In genomic region chr14:117810321-117811270, GRCm38 (mm10) we compare ENCODE assay signal across 15 mouse cellular contexts.
DNase-seq lines count a peak whose midpoint lies in the region; ATAC-seq and TF ChIP-seq lines count a peak whose summit lies in the region.
"Had no signal": no experiment of that assay in that cellular context is flagged by ENCODE, and none has a peak within 500 bp of the region (broad histone marks: within the 10 kb centered on the region; RNA-seq: fewer than 3 reads in every experiment).

No protein-coding gene starts in this region.

- peak; percentile 24 for DNase-seq in right cerebral cortex, adult 18-20 months
- no peak for DNase-seq in right cerebral cortex, postnatal 4 days
- no peak for DNase-seq in right cerebral cortex, postnatal 25 days
- no peak for DNase-seq in kidney, adult 2 months
- DNase-seq: cerebellum, postnatal 14 days; kidney, postnatal 14 days; liver, embryonic 13.5 days; thymus, postnatal 25 days had no signal

- no peaks in the 10 kb centered on the region for H3K36me3 ChIP-seq in hindbrain, embryonic 16.5 days (ENCODE audit: control insufficient read depth, insufficient read depth, low read length)
- H3K36me3 ChIP-seq in hindbrain, embryonic 13.5 days = no peaks in the 10 kb centered on the region
- no peaks in the 10 kb centered on the region for H3K36me3 ChIP-seq in forebrain, embryonic 13.5 days (ENCODE audit: poor library complexity, severe bottlenecking)
- no peaks in the 10 kb centered on the region for H3K36me3 ChIP-seq in stomach, embryonic 16.5 days (ENCODE audit: control insufficient read depth, insufficient read depth, low read length)
- no peaks in the 10 kb centered on the region for H3K36me3 ChIP-seq in kidney, adult 2 months (ENCODE audit: control insufficient read depth, insufficient read depth, low read length)
- H3K36me3 ChIP-seq: heart, embryonic 13.5 days; liver, embryonic 13.5 days had no signal

- H3K4me3 ChIP-seq in hindbrain, embryonic 16.5 days (ENCODE audit: low read length) = no peak overlapping the region
- H3K4me3 ChIP-seq in hindbrain, embryonic 13.5 days = no peak overlapping the region
- no peak overlapping the region for H3K4me3 ChIP-seq in forebrain, embryonic 13.5 days
- no peak overlapping the region for H3K4me3 ChIP-seq in stomach, embryonic 16.5 days (replicated peaks; ENCODE audit: low read length)
- H3K4me3 ChIP-seq in kidney, adult 2 months (ENCODE audit: insufficient read depth, low read depth, low read length) = no peak overlapping the region
- H3K4me3 ChIP-seq: heart, embryonic 13.5 days; liver, embryonic 13.5 days; megakaryocyte, embryonic 14.5 days had no signal

- peak; percentile 52; the same call in 1 of the 2 replicates for ATAC-seq in hindbrain, embryonic 16.5 days
- ATAC-seq in hindbrain, embryonic 13.5 days (ENCODE audit: low FRiP score) = no peak
- peak; percentile 76 for ATAC-seq in forebrain, embryonic 13.5 days
- peak; percentile 58; the same call in 1 of the 2 replicates for ATAC-seq in stomach, embryonic 16.5 days (ENCODE audit: insufficient read depth, low FRiP score)
- ATAC-seq: intestine, embryonic 16.5 days had no signal

- H3K9ac ChIP-seq in hindbrain, embryonic 16.5 days (ENCODE audit: low read depth, low read length) = no peak overlapping the region
- no peak overlapping the region for H3K9ac ChIP-seq in hindbrain, embryonic 13.5 days
- no peak overlapping the region for H3K9ac ChIP-seq in forebrain, embryonic 13.5 days
- H3K9ac ChIP-seq in stomach, embryonic 16.5 days (ENCODE audit: low read length) = no peak overlapping the region
- H3K9ac ChIP-seq: heart, embryonic 13.5 days; liver, embryonic 13.5 days had no signal

- peaks cover 5% of the 10 kb centered on the region; the same call in 1 of the 2 replicates for H3K4me1 ChIP-seq in hindbrain, embryonic 16.5 days (ENCODE audit: control insufficient read depth, insufficient read depth, low read depth, low read length)
- H3K4me1 ChIP-seq in hindbrain, embryonic 13.5 days (replicated peaks) = no peaks in the 10 kb centered on the region
- H3K4me1 ChIP-seq in forebrain, embryonic 13.5 days = peaks cover 25% of the 10 kb centered on the region
- H3K4me1 ChIP-seq in stomach, embryonic 16.5 days (ENCODE audit: control insufficient read depth, insufficient read depth, low read length) = 0 out of 2 replicates have a peak, but pooled peaks cover 3% of the 10 kb centered on the region
- no peaks in the 10 kb centered on the region for H3K4me1 ChIP-seq in kidney, adult 2 months (ENCODE audit: control insufficient read depth, insufficient read depth, low read length)
- H3K4me1 ChIP-seq: liver, embryonic 13.5 days; megakaryocyte, embryonic 14.5 days had no signal

- no peak for TF ChIP-seq POLR2A in kidney, adult 2 months (IDR thresholded peaks at IDR 0.05; ENCODE audit: low read depth, low read length)

- no peak overlapping the region for H3K27ac ChIP-seq in hindbrain, embryonic 16.5 days (ENCODE audit: low read depth, low read length)
- H3K27ac ChIP-seq in hindbrain, embryonic 13.5 days = no peak overlapping the region
- H3K27ac ChIP-seq in forebrain, embryonic 13.5 days = no peak overlapping the region
- peak overlapping the region; percentile 43; the same call in 1 of the 2 replicates for H3K27ac ChIP-seq in stomach, embryonic 16.5 days (ENCODE audit: low read length)
- H3K27ac ChIP-seq in kidney, adult 2 months (ENCODE audit: insufficient read depth, low read depth, low read length) = no peak overlapping the region
- H3K27ac ChIP-seq: heart, embryonic 13.5 days; liver, embryonic 13.5 days had no signal

- TF ChIP-seq CTCF in kidney, adult 2 months (conservative IDR thresholded peaks at IDR 0.05; ENCODE audit: insufficient read depth, insufficient read length, low read depth, low read length) = no peak

- no peak overlapping the region for H3K4me2 ChIP-seq in hindbrain, embryonic 16.5 days (ENCODE audit: low read length)
- no peak overlapping the region for H3K4me2 ChIP-seq in hindbrain, embryonic 13.5 days
- H3K4me2 ChIP-seq in forebrain, embryonic 13.5 days = no peak overlapping the region
- H3K4me2 ChIP-seq in stomach, embryonic 16.5 days (ENCODE audit: low read depth, low read length) = no peak overlapping the region
- H3K4me2 ChIP-seq: heart, embryonic 13.5 days; liver, embryonic 13.5 days had no signal

- WGBS in hindbrain, embryonic 16.5 days = 57% methylated on average over 15 of the region's 15 CpGs
- 77% methylated on average over 15 of the region's 15 CpGs for WGBS in hindbrain, embryonic 13.5 days
- 43% methylated on average over 15 of the region's 15 CpGs for WGBS in forebrain, embryonic 13.5 days
- 68% methylated on average over 15 of the region's 15 CpGs for WGBS in stomach, embryonic 16.5 days
- WGBS in kidney, adult 2 months = 69% methylated on average over 15 of the region's 15 CpGs

- no peaks in the 10 kb centered on the region for H3K9me3 ChIP-seq in hindbrain, embryonic 16.5 days (ENCODE audit: control insufficient read depth, low read length)
- H3K9me3 ChIP-seq in hindbrain, embryonic 13.5 days = no peaks in the 10 kb centered on the region
- H3K9me3 ChIP-seq in forebrain, embryonic 13.5 days (replicated peaks) = no peaks in the 10 kb centered on the region
- no peaks in the 10 kb centered on the region for H3K9me3 ChIP-seq in stomach, embryonic 16.5 days (replicated peaks; ENCODE audit: control insufficient read depth, low read length)
- H3K9me3 ChIP-seq: heart, embryonic 13.5 days; liver, embryonic 13.5 days had no signal

- H3K27me3 ChIP-seq in hindbrain, embryonic 16.5 days (replicated peaks; ENCODE audit: control insufficient read depth, insufficient read depth, low read length) = no peaks in the 10 kb centered on the region
- H3K27me3 ChIP-seq in hindbrain, embryonic 13.5 days = no peaks in the 10 kb centered on the region
- H3K27me3 ChIP-seq in forebrain, embryonic 13.5 days = no peaks in the 10 kb centered on the region
- H3K27me3 ChIP-seq in stomach, embryonic 16.5 days (ENCODE audit: control insufficient read depth, insufficient read depth, low read length) = no peaks in the 10 kb centered on the region
- H3K27me3 ChIP-seq in kidney, adult 2 months (replicated peaks; ENCODE audit: control insufficient read depth, insufficient read depth, low read length) = no peaks in the 10 kb centered on the region
- H3K27me3 ChIP-seq: heart, embryonic 13.5 days; liver, embryonic 13.5 days; megakaryocyte, embryonic 14.5 days had no signal
